ENCODE assay signal across 13 mouse cellular contexts in genomic region chr17:45073779-45074178, GRCm38 (mm10).
A peak's percentile ranks its signal among the peaks of the same experiment; 100 is the strongest.
DNase-seq lines count a peak whose midpoint lies in the region; ATAC-seq and TF ChIP-seq lines count a peak whose summit lies in the region.
"Had no signal": no experiment of that assay in that cellular context is flagged by ENCODE, and none has a peak within 500 bp of the region (broad histone marks: within the 10 kb centered on the region; RNA-seq: fewer than 3 reads in every experiment).

No protein-coding gene starts in this region.

- no peak overlapping the region for H3K4me3 ChIP-seq in layer of hippocampus, adult 2 months
- no peak overlapping the region for H3K4me3 ChIP-seq in stomach, postnatal 0 days (ENCODE audit: low read depth, low read length)
- H3K4me3 ChIP-seq: forebrain, embryonic 13.5 days; hindbrain, embryonic 12.5 days had no signal

- H3K4me1 ChIP-seq in stomach, postnatal 0 days (replicated peaks; ENCODE audit: control insufficient read depth, insufficient read depth) = no peaks in the 10 kb centered on the region

- H3K27me3 ChIP-seq in stomach, postnatal 0 days (ENCODE audit: control insufficient read depth, insufficient read depth, low read length) = no peaks in the 10 kb centered on the region
- H3K27me3 ChIP-seq: forebrain, embryonic 13.5 days; hindbrain, embryonic 12.5 days had no signal

- intact Hi-C loops in left cerebral cortex, postnatal 4 days (cut with DNase I) = loop anchor here (5.0 kb wide), 1 partner anchor 299 kb away; no protein-coding TSS in a partner anchor

- H3K9me3 ChIP-seq in stomach, postnatal 0 days (ENCODE audit: control insufficient read depth, low read length) = no peaks in the 10 kb centered on the region
- H3K9me3 ChIP-seq: forebrain, embryonic 13.5 days; hindbrain, embryonic 12.5 days had no signal

- no peak for TF ChIP-seq EP300 in stomach, postnatal 0 days (optimal IDR thresholded peaks at IDR 0.05)

- 90% methylated on average over 3 of the region's 3 CpGs for WGBS in stomach, postnatal 0 days

- no peak overlapping the region for H3K4me2 ChIP-seq in stomach, postnatal 0 days (replicated peaks; ENCODE audit: low read depth)
- H3K4me2 ChIP-seq: forebrain, embryonic 13.5 days; hindbrain, embryonic 12.5 days had no signal

- no peaks in the 10 kb centered on the region for H3K36me3 ChIP-seq in stomach, postnatal 0 days (ENCODE audit: control insufficient read depth, insufficient read depth, low read length)
- H3K36me3 ChIP-seq: hindbrain, embryonic 12.5 days had no signal

- H3K9ac ChIP-seq in stomach, postnatal 0 days (ENCODE audit: low read length) = no peak overlapping the region
- H3K9ac ChIP-seq: forebrain, embryonic 13.5 days; hindbrain, embryonic 12.5 days had no signal

- no peak for ATAC-seq in CD4-positive, CD25-positive, alpha-beta regulatory T cell, adult 4 months
- no peak for ATAC-seq in stomach, postnatal 0 days (ENCODE audit: low FRiP score, low TSS enrichment)
- ATAC-seq: midbrain, embryonic 16.5 days had no signal

- TF ChIP-seq CTCF in layer of hippocampus, adult 2 months (conservative IDR thresholded peaks at IDR 0.05) = peak; percentile 49
- TF ChIP-seq CTCF in stomach, postnatal 0 days (IDR thresholded peaks at IDR 0.05; ENCODE audit: low read depth) = peak; percentile 34

- peak; percentile 10 for DNase-seq in CD4-positive, CD25-positive, alpha-beta regulatory T cell, adult 2 months (ENCODE audit: low read depth, low spot score)
- DNase-seq in layer of hippocampus, adult 2 months (ENCODE audit: low spot score in 2 of 2) = no peak
- DNase-seq in layer of hippocampus, postnatal 25 days (ENCODE audit: extremely low spot score in 1 of 2, low spot score in 1 of 2) = no peak
- peak; percentile 51 for DNase-seq in ES-CJ7 (ENCODE audit: low read depth, low spot score)
- no peak for DNase-seq in stomach, postnatal 0 days (ENCODE audit: low spot score)
- DNase-seq in right cerebral cortex, postnatal 14 days = no peak
- no peak for DNase-seq in left cerebral cortex, postnatal 4 days
- DNase-seq: cerebellum, postnatal 14 days; gastrocnemius, postnatal 10 days had no signal

- H3K27ac ChIP-seq in layer of hippocampus, adult 2 months = no peak overlapping the region
- H3K27ac ChIP-seq in stomach, postnatal 0 days (replicated peaks) = no peak overlapping the region
- H3K27ac ChIP-seq: forebrain, embryonic 13.5 days; hindbrain, embryonic 12.5 days had no signal

Comparison
In these comparisons a context has a peak if more than half of its experiments do, and no peak if none do; other contexts are left out.
1. DNase-seq: peak in CD4-positive, CD25-positive, alpha-beta regulatory T cell, adult 2 months (single experiment) and ES-CJ7 (single experiment); none in layer of hippocampus, adult 2 months (0 of 2), layer of hippocampus, postnatal 25 days (0 of 2), stomach, postnatal 0 days (single experiment), right cerebral cortex, postnatal 14 days (single experiment) and left cerebral cortex, postnatal 4 days (single experiment).